Mouse (Mus musculus): ENCODE measurements at regions not wholly inside any gene's neighbourhood (a gene's known extent, or its start where the extent isn't known, plus 50 kb on each side); places are given as distances from the start of the nearest gene placed in this dataset.
"Not testable (repeated sequence)": the region's sequence is repeated elsewhere in the genome, so short reads cannot be mapped to it uniquely, and the experiment has no call there.

DNA sequence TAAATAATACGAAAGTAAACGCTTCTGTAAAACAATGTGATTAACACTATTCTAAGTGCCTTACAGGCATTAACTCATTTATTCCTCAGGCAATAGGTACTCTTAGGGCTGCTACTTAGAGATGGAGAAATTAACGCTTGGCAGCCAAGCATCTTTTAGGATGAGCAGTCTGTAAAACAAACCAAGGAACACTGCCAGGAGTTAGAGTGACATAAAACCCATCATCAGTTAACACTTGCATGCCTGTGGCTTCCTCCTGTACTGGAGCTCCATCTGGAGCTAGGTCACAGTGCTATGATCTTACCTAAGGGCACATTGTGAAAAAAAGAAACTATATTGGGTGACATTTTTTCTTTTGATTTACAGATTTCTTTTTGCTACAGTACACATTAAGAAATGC is 209.4 kb upstream of the Zfp770 start:
- H3K27ac ChIP-seq (ENCODE audit: insufficient read depth, low read depth, low read length) = no peak overlapping the region
- TF ChIP-seq POLR2A (IDR thresholded peaks at IDR 0.05; ENCODE audit: borderline replicate concordance, low read depth, low read length) = no peak
- no peak for TF ChIP-seq CTCF (IDR thresholded peaks at IDR 0.05; ENCODE audit: low read depth, low read length)
- no peaks in the 10 kb centered on the region for H3K4me1 ChIP-seq (ENCODE audit: control insufficient read depth, insufficient read depth, low read length)
- no peak overlapping the region for H3K4me3 ChIP-seq (ENCODE audit: insufficient read depth, low read length)

DNA sequence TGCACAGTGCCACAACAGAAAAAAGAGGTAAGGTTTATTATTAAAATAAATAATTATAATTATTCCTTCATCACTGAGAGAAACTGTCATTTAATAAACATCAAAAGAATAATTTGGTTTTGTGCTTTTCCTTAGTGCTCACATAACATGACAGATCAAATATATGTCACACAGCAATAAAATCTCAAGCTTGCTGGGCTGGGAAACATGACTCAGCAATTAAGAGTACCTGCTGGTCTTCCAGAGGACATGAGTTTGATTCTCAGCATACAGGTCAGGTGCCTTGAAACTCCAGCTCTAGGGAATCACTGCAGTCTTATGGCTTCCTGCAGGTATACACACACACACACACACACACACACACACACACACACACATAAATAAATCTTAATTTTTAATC is 208.3 kb upstream of the Zfp770 start:
- no peaks in the 10 kb centered on the region for H3K4me1 ChIP-seq (ENCODE audit: control insufficient read depth, insufficient read depth, low read length)
- TF ChIP-seq CTCF (IDR thresholded peaks at IDR 0.05; ENCODE audit: low read depth, low read length) (no peak), POLR2A (IDR thresholded peaks at IDR 0.05; ENCODE audit: borderline replicate concordance, low read depth, low read length) (no peak)

DNA sequence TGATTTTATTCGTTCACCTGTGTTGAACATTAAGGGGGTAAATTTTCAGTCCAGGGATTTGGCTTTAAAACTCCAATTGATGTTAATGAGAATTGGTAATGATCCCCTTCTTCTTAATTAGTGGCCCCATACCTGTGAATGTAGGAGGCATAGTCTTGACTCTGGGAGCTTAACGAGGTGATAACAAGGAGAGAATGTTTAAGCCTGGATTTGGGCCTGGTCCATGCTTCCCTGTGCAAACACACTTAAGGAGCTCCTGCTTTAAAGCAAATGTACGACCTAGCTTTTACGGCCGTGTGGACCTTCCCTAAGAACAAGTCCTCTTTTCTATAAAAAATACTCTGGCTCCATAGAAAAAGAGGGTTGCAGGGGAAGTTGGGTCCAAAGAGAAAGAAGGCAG is 206.1 kb upstream of the Zfp770 start:
- Histone ChIP-seq H3K4me1 (ENCODE audit: control insufficient read depth, insufficient read depth, low read length) (no peaks in the 10 kb centered on the region), H3K27ac (ENCODE audit: insufficient read depth, low read depth, low read length) (no peak overlapping the region), H3K4me3 (ENCODE audit: insufficient read depth, low read length) (no peak overlapping the region)
- TF ChIP-seq CTCF (IDR thresholded peaks at IDR 0.05; ENCODE audit: low read depth, low read length) (no peak), POLR2A (IDR thresholded peaks at IDR 0.05; ENCODE audit: borderline replicate concordance, low read depth, low read length) (no peak)

More for the DNA sequence above, 208.3 kb upstream of the Zfp770 start:
- H3K4me3 ChIP-seq (ENCODE audit: insufficient read depth, low read length) = no peak overlapping the region
- no peak overlapping the region for H3K27ac ChIP-seq (ENCODE audit: insufficient read depth, low read depth, low read length)

DNA sequence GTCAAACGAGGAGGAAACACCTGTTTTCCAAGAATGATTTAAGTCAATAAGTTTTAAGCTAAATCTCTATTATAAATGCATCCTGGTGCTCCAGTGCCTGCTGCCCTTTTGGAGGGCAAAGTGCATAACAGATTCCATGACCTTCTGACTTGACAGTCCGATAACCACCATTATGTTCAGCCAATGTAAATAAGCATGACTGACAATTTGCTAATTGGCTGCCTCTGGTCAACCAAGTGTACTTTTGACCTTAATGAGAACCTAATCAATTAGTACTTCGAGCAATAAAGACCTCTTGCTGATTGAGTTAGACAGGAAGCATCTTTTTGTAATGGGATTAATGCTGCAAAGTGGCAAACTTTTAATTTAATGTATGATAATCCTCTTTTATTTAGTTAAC is 183.3 kb upstream of the Zfp770 start:
- Histone ChIP-seq H3K27ac (ENCODE audit: insufficient read depth, low read depth, low read length) (no peak overlapping the region), H3K4me1 (ENCODE audit: control insufficient read depth, insufficient read depth, low read length) (no peaks in the 10 kb centered on the region), H3K4me3 (ENCODE audit: insufficient read depth, low read length) (no peak overlapping the region)
- TF ChIP-seq POLR2A (IDR thresholded peaks at IDR 0.05; ENCODE audit: borderline replicate concordance, low read depth, low read length) = no peak
- no peak for TF ChIP-seq CTCF (IDR thresholded peaks at IDR 0.05; ENCODE audit: low read depth, low read length)

DNA sequence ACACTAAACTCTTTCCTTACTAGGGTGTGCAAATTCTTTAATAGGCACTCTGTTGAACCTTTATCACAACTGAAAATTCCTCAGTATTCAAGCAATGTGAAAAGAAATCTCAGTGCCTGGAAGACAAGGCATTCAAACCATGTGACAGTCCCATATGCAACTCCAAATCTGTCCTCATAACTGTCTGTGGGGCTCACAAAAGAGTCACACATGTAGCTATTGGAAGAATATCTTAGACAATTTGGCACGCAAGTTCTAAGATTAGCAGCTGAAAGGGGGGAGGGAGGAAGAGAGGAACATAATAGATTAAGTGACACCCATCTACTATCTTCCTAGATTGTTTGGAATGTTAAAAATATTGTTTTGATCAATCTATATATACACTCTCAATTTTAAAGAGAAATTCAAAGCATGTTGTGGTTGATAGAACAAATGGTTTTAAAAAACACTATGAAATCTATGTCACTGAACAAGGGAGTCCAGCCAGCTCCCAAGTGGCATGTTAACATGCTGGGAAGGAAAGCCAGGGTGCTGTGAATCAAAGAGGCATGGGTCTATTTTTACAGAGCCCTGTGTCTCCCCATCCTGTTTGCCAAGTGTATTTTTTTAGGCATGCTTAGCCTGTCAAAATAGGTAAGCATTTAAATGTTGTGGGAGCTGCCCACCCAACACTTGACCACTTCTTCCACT is 177.7 kb upstream of the Zfp770 start:
- Histone ChIP-seq H3K4me3 (ENCODE audit: insufficient read depth, low read length) (no peak overlapping the region), H3K4me1 (ENCODE audit: control insufficient read depth, insufficient read depth, low read length) (no peaks in the 10 kb centered on the region), H3K27ac (ENCODE audit: insufficient read depth, low read depth, low read length) (no peak overlapping the region)
- TF ChIP-seq POLR2A (IDR thresholded peaks at IDR 0.05; ENCODE audit: borderline replicate concordance, low read depth, low read length) = no peak
- no peak for TF ChIP-seq CTCF (IDR thresholded peaks at IDR 0.05; ENCODE audit: low read depth, low read length)

DNA sequence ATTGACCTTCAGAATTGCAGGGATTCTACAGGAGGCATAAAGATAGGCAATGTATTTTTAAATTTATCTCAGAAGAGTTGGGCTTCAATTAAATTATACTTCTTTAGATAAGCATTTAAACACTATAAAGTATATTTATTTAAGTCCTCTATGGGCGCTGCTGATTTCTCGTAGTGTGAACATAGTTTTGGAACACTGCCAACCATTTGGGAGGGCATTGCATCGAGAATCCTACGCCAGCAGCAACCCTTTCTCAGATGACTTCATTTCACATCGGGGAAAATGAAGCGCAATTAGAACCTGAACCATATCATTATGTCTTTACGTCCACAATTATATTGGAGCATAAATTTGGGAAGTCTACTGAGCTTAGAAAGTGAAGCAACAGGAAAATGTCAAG is 172.2 kb upstream of the Zfp770 start:
- Histone ChIP-seq H3K4me1 (ENCODE audit: control insufficient read depth, insufficient read depth, low read length) (no peaks in the 10 kb centered on the region), H3K4me3 (ENCODE audit: insufficient read depth, low read length) (no peak overlapping the region), H3K27ac (ENCODE audit: insufficient read depth, low read depth, low read length) (no peak overlapping the region)
- no peak for TF ChIP-seq CTCF (IDR thresholded peaks at IDR 0.05; ENCODE audit: low read depth, low read length)
- no peak for TF ChIP-seq POLR2A (IDR thresholded peaks at IDR 0.05; ENCODE audit: borderline replicate concordance, low read depth, low read length)

DNA sequence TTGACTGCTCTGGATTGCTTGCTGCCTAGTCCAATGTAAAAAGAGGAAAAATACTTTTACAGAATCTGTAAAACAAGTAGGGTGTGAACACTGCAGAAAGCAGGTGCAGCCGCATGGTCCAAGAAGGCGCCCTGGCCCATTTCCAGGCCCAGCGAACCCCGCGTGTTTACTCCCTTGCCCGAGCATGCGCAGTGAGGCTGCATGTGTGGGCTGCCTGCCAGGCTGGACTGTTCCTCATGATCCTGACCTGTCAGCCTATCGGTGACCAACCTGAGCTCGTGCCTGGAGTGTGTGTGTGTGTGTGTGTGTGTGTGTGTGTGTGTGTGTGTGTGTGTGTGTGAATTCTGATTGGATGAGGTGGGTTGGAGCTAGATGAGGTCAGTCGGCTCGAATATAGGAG is 152.6 kb upstream of the Zfp770 start:
- H3K4me3 ChIP-seq (ENCODE audit: insufficient read depth, low read length); H3K27ac ChIP-seq (ENCODE audit: insufficient read depth, low read depth, low read length); H3K4me1 ChIP-seq (ENCODE audit: control insufficient read depth, insufficient read depth, low read length): not testable (repeated sequence)

DNA sequence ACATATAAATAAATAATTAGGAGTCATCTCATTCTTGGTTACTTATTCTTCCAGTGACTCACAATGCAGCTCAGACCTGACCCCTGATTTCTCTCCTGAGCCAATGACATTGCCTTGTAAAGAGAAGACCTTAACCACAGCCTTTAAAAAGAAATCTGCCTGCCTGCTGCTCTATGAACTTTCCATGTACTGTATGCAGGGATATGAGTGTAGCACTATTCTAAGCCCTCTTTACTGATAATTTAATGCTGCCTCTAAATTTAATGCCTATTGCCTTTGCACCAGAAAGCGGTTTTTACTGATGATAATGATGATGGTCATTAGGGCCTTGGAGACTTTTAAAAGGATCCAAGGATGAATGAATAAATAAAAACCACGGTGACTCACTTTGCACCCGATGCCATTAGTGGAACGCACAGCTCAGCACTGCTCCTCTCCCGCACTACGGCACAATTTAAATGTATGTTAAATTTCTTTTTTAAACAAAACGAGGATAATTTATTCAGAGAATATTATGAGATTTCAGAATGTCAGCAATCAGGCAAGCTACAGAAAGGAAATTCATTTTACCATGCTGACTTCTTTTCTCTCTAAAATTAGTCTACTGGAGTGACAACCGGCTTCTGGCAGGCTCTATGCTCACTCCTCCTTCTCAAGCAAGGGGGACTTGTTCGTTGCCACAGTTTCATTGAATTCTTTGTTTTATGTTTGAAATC is 139.5 kb upstream of the Zfp770 start:
- no peak overlapping the region for H3K4me3 ChIP-seq (ENCODE audit: insufficient read depth, low read length)
- no peaks in the 10 kb centered on the region for H3K4me1 ChIP-seq (ENCODE audit: control insufficient read depth, insufficient read depth, low read length)
- TF ChIP-seq CTCF (IDR thresholded peaks at IDR 0.05; ENCODE audit: low read depth, low read length) (no peak), POLR2A (IDR thresholded peaks at IDR 0.05; ENCODE audit: borderline replicate concordance, low read depth, low read length) (no peak)
- H3K27ac ChIP-seq (ENCODE audit: insufficient read depth, low read depth, low read length) = no peak overlapping the region

DNA sequence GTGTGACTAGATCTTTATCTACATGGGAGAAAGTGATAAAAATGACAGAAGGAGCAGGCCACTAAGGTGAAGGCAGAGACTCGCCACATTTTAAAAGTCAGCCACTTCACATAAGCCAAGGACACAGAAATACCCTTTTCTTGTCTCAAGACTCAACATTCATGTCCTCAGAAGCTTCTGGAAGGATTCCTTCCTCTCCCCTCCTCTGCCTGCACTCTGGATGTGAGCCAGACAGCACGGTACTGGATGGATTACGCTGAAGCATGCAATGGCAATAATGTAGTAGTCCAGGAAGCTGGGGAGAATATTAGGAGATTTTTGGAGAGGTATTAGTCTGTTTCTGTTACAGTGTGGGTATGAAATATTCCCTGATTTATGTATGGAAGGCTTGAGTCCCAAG is 100.5 kb upstream of the Zfp770 start:
- Histone ChIP-seq H3K27ac (ENCODE audit: insufficient read depth, low read depth, low read length) (no peak overlapping the region), H3K4me1 (ENCODE audit: control insufficient read depth, insufficient read depth, low read length) (no peaks in the 10 kb centered on the region), H3K4me3 (ENCODE audit: insufficient read depth, low read length) (no peak overlapping the region)
- TF ChIP-seq CTCF (IDR thresholded peaks at IDR 0.05; ENCODE audit: low read depth, low read length) = no peak
- TF ChIP-seq POLR2A (IDR thresholded peaks at IDR 0.05; ENCODE audit: borderline replicate concordance, low read depth, low read length) = no peak

DNA sequence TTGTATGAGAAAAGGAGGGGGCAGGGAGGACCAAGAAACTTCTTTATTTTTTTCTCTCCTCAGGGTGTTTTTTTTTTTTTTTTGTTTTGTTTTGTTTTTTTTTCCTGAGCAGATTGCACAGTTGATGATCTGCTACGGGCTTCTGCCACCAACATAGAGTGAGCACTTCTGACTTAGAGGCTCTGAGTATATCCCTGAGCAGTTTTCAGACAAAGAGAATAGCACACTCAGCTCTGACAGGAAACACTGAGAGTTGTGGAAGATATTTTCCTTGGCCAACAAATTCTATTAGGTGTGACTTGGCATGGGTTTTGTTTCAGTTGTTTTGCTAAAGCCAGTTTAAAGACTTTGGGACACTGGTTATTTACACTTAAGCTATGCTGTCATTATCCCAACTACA is 93.8 kb upstream of the Zfp770 start:
- Histone ChIP-seq H3K4me3 (ENCODE audit: insufficient read depth, low read length) (no peak overlapping the region), H3K27ac (ENCODE audit: insufficient read depth, low read depth, low read length) (no peak overlapping the region), H3K4me1 (ENCODE audit: control insufficient read depth, insufficient read depth, low read length) (no peaks in the 10 kb centered on the region)
- TF ChIP-seq CTCF (IDR thresholded peaks at IDR 0.05; ENCODE audit: low read depth, low read length) = no peak
- no peak for TF ChIP-seq POLR2A (IDR thresholded peaks at IDR 0.05; ENCODE audit: borderline replicate concordance, low read depth, low read length)
